Mouse (Mus musculus) intestine, embryonic 14.5 days (tissue): ENCODE results near the gene Ranbp9. TPM values are rescaled to one million over a fixed set of nuclear protein-coding genes. Genes with fewer than 3 reads are reported as not detected.

ENCODE experiments used
- ATAC-seq: fragments of 200-750 bp; cut with Nextera tagmentation; replicated peaks from 2 replicates; pipeline ENCODE4 v1.8.0; 2017; ENCODE audit warnings: low read depth, moderate number of reproducible peaks, moderate TSS enrichment, moderate library complexity; ENCODE audit not compliant: low FRiP score, low TSS enrichment
- DNase-seq: peaks from one replicate; pipeline ENCODE4 v3.0.0-alpha.2; 2018; ENCODE audit warnings: low spot score
- H3K27ac ChIP-seq: fragments of 300-500 bp; sonication (generic); 2 replicates; pipeline ENCODE4 v1.5.1; 2014; ENCODE audit warnings: low read depth, mild to moderate bottlenecking, control low read depth
- H3K27me3 ChIP-seq: fragments of 300-500 bp; sonication (generic); replicated peaks from 2 replicates; pipeline ENCODE4 v1.6.1; 2014; ENCODE audit warnings: low read length, control low read depth; ENCODE audit not compliant: control insufficient read depth, insufficient read depth
- H3K36me3 ChIP-seq: fragments of 300-500 bp; sonication (generic); 2 replicates; pipeline ENCODE4 v1.6.1; 2014; ENCODE audit warnings: low read length, control low read depth; ENCODE audit not compliant: control insufficient read depth, insufficient read depth
- H3K4me1 ChIP-seq: fragments of 300-500 bp; sonication (generic); replicated peaks from 2 replicates; pipeline ENCODE4 v1.6.1; 2014; ENCODE audit warnings: low read length, control low read depth, mixed read lengths; ENCODE audit not compliant: control insufficient read depth, insufficient read depth
- H3K4me2 ChIP-seq: fragments of 300-500 bp; sonication (generic); 2 replicates; pipeline ENCODE4 v1.6.1; 2014; ENCODE audit warnings: low read length
- H3K4me3 ChIP-seq: fragments of 300-500 bp; sonication (generic); 2 replicates; pipeline ENCODE4 v1.5.1; 2014; ENCODE audit warnings: low read depth, low read length, control low read depth, mixed read lengths
- H3K9ac ChIP-seq: fragments of 300-500 bp; sonication (generic); 2 replicates; pipeline ENCODE4 v1.6.1; 2014; ENCODE audit warnings: mild to moderate bottlenecking, low read length
- H3K9me3 ChIP-seq: fragments of 300-500 bp; sonication (generic); 2 replicates; pipeline ENCODE4 v1.6.1; 2016; ENCODE audit warnings: low read length, control low read depth; ENCODE audit not compliant: control insufficient read depth
- WGBS: fragments of 180-500 bp; shearing (Covaris S2); extraction: QIAGEN DNeasy Blood & Tissue Kit; methylation state at CpG from one replicate; pipeline ENCODE4 v1.1.7; 2014; 5-methylcytosine and 5-hydroxymethylcytosine counted together
- polyA plus RNA-seq: library from polyadenylated mRNA; unstranded; fragments of >200 nt; fragmentation: Nextera tagmentation; extraction: Ambion mirVana; gene quantifications from 2 replicates; pipeline ENCODE4 v1.2.1, GENCODE M21; 2014

Gene Ranbp9
- polyA plus RNA-seq, 1 experiment from 2014 or later: 11.1 TPM

DNA sequence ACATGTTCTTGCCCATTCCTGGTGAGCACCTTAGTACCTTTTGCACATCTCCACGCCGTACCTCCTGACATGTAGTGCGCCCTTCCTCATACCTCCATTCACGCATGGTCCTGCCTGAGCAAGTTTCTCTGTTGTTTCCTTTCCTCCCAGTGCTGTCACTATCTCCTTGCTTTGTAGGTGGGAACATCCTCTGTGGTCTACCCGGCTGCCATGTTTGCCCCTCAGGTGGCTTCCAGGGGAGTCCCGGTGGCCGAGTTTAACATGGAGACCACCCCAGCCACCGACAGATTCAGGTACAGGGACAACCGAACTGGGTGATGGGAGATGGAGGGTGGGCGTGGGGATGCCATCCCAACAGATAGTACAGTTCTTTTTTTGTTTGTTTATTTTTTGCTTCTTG is 95.8 kb downstream of the Ranbp9 start:
- DNase-seq (no peak), ATAC-seq (no peak)
- Histone ChIP-seq H3K4me1 (no peaks in the 10 kb centered on the region), H3K27me3 (no peaks in the 10 kb centered on the region), H3K36me3 (no peaks in the 10 kb centered on the region), H3K27ac (no peak overlapping the region), H3K4me2 (no peak overlapping the region), H3K9me3 (no peaks in the 10 kb centered on the region), H3K9ac (no peak overlapping the region), H3K4me3 (no peak overlapping the region)
- WGBS: 95% methylated on average over 10 of the region's 10 CpGs

DNA sequence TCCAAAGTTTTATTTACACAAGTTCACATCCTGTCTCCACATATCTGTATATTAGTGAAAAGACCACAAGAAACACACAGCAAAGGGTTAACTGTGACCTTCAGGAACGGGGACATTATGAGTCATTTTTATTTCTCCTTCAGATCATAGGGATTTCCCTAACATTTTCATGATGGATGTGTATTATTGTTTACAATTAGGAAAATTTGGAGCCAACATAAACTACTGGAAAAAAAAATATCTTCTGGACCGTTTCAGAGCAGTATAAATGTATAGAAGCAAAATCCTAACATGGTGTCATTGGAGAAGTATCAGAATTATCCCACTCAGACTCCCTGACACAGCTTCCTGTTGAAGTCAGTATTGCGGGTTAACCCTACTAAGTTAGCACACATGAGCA is 101.1 kb downstream of the Ranbp9 start:
- Histone ChIP-seq H3K4me1 (no peaks in the 10 kb centered on the region), H3K27ac (no peak overlapping the region), H3K36me3 (peaks cover 13% of the 10 kb centered on the region), H3K9ac (no peak overlapping the region), H3K27me3 (no peaks in the 10 kb centered on the region), H3K4me3 (no peak overlapping the region), H3K9me3 (no peaks in the 10 kb centered on the region), H3K4me2 (no peak overlapping the region)
- WGBS: 73% methylated on average over 3 of the region's 3 CpGs
- no peak for ATAC-seq
- no peak for DNase-seq

DNA sequence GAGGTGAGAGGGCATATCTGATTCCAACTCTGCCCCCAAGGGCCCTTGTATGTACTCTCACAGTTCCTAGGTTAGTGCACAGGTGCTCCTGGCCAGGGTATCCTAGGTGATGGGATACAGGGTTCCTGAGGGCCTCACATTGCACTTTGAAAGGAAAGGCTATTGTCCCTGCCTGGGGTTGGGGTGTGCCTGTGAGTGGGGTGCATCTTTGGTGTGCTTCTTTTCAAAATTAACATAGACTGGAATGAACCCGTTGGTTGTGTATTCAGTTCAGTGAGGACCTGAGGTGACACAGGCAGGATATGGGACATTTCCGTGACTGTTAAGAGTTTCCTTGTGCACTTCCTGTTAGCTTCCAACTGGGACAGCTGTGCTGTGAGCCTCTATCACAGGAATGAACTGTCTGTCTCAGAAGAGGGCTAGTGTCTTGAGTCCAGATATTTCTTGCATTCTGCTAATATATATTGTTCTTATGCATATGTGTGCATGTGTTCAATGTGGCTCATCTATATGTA is 106.1 kb downstream of the Ranbp9 start:
- Histone ChIP-seq H3K4me2 (no peak overlapping the region), H3K4me3 (no peak overlapping the region), H3K9ac (no peak overlapping the region), H3K36me3 (peaks cover 38% of the 10 kb centered on the region), H3K9me3 (no peaks in the 10 kb centered on the region), H3K27ac (no peak overlapping the region), H3K4me1 (no peaks in the 10 kb centered on the region), H3K27me3 (no peaks in the 10 kb centered on the region)
- 61% methylated on average over 2 of the region's 2 CpGs for WGBS
- DNase-seq: no peak
- ATAC-seq: no peak

DNA sequence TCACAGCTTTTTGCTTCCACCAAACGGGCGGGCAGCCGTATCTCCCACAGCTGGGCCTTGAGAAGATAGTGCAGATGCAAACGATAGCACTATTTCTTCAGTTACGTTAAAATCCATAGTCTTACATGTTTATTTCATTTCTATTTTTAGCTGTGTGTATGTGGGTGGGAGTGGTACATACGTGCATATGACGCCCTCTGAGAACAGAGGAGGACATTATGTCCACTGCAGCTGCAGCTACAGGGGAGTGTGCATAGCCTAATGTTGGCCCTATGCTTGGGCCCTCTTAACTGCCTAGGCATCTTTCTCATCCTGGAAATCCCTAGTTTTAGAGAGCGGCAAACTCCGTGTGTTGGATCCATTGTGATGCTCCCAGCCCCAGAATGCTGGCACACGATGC is 106.9 kb downstream of the Ranbp9 start:
- no peak overlapping the region for H3K4me2 ChIP-seq
- DNase-seq (no peak), ATAC-seq (no peak)
- peaks cover 38% of the 10 kb centered on the region for H3K36me3 ChIP-seq
- no peak overlapping the region for H3K9ac ChIP-seq
- H3K4me3 ChIP-seq: no peak overlapping the region
- H3K4me1 ChIP-seq: no peaks in the 10 kb centered on the region
- H3K27ac ChIP-seq: no peak overlapping the region
- 82% methylated on average over 10 of the region's 10 CpGs for WGBS
- H3K27me3 ChIP-seq: no peaks in the 10 kb centered on the region
- no peaks in the 10 kb centered on the region for H3K9me3 ChIP-seq

DNA sequence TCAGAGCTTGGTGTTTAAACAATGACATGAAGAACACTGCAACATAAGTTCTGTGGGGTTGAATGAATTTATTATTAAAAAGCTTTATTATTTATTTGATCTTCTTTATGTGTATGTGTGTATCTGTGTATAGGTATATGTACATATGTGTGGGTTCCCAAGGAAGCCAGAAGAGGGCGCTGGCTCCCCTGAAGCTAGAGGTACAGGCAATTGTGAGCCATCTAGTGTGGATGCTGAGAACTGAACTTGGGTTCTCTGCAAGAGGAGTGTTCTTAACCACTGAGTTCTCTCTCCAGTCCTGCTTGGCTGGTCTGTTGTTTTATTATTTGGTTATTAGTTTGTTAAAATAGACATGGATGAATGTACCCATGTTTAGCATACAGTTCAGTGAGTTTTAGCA is 108.2 kb downstream of the Ranbp9 start:
- no peak for ATAC-seq
- no peak overlapping the region for H3K9ac ChIP-seq

DNA sequence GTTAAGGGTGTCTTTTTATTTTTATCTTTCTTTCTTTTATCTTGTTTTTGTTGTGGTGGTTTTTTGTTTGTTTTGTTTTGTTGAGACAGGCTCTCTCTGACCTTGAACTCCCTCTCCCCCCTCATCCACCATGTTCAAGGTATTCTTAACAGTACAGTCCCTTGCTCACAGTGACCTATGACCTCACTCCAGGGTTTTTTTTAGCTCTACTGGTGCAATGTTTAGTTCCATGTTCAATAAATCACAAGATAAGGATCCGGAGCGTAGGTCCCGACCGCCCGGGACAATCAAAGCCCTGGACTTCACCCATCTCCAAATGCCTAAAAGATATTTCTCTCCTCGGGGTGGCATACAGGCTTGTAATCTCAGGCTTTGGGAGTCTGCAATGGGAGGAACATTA is 111.0 kb downstream of the Ranbp9 start:
- no peak overlapping the region for H3K4me3 ChIP-seq
- H3K27ac ChIP-seq: no peak overlapping the region
- no peaks in the 10 kb centered on the region for H3K9me3 ChIP-seq
- H3K4me2 ChIP-seq: no peak overlapping the region
- ATAC-seq (no peak), DNase-seq (no peak)
- H3K36me3 ChIP-seq: peaks cover 25% of the 10 kb centered on the region; the same call in 1 of the 2 replicates
- WGBS: 49% methylated on average over 6 of the region's 6 CpGs
- 0 out of 2 replicates have a peak, but pooled peaks cover 5% of the 10 kb centered on the region for H3K4me1 ChIP-seq
- H3K27me3 ChIP-seq: no peaks in the 10 kb centered on the region
- H3K9ac ChIP-seq: no peak overlapping the region

More for the DNA sequence above, 108.2 kb downstream of the Ranbp9 start:
- Histone ChIP-seq H3K4me1 (no peaks in the 10 kb centered on the region), H3K27me3 (no peaks in the 10 kb centered on the region), H3K27ac (no peak overlapping the region), H3K36me3 (peaks cover 38% of the 10 kb centered on the region), H3K9me3 (no peaks in the 10 kb centered on the region), H3K4me2 (no peak overlapping the region), H3K4me3 (no peak overlapping the region)
- DNase-seq: no peak
- 88% methylated on average over 1 of the region's 1 CpGs for WGBS

DNA sequence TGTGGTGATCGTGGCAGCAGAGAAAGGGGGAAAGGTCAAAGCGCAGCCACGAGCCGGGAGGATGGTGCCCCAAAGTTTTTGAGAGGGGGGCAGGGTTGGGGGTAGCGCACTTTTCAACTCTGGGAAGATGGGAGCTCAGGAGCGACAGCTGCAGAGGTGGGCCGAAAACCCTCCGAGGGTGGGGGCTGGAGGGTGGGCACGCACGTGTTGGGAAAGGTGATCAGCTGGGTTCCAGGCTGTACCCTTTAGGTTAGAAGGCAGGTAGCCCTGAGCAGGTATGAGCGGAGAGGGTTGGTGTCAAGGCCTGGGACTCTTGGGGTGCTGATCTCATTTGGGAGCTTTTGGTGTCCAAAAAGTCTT is 115.3 kb downstream of the Ranbp9 start:
- ATAC-seq (peak; percentile 44; the same call in 1 of the 2 replicates), DNase-seq (peak; percentile 62)
- H3K9me3 ChIP-seq: no peaks in the 10 kb centered on the region
- no peaks in the 10 kb centered on the region for H3K27me3 ChIP-seq
- 0 out of 2 replicates have a peak, but pooled peaks cover 5% of the 10 kb centered on the region for H3K4me1 ChIP-seq
- H3K4me3 ChIP-seq: peak overlapping the region; percentile 55
- 0 out of 2 replicates have a peak, but pooled peaks cover 2% of the 10 kb centered on the region for H3K36me3 ChIP-seq
- peak overlapping the region; percentile 54 for H3K27ac ChIP-seq
- H3K4me2 ChIP-seq: peak overlapping the region; percentile 90
- peak overlapping the region; percentile 68 for H3K9ac ChIP-seq
- WGBS: 4% methylated on average over 11 of the region's 11 CpGs

DNA sequence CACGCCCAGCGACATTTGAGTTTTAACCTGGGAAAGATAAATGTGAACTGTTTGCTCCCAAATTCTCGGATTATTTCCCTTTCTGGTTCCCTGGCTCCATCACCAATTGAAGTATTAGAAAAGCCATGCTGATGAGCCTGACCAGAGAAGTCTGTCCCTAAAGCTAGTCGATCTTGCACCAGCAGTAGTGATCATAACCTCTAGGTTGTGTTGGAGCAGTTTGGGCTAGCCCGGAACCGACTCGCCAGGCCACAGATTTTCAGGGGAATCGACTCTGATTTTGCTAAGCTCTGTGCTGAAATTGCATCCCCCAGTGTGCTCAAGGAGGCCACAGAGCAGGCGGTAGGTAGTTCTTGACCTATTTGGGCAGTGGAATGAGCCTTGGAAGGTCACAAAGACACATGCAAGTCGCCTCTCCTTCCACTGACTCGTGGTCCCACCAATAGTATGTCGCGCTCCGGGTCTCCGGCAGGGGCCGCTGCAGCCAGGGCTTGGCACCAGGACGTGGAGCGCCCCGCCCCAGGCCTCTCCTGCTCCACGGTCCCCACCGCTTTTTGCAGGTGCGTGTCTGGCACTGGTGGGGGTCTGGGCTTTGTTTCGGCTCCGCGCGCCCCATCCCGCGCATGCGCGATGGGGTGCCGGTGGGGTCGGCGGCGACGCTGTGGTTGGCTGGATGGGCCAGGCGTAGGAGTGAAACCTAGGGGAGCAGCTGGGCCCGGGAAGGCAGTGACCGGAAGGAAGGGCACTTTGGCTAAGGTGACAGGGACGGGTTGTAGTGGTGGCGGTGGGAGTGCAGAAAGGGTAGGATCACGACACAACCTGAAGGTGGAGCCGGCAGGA is 115.9 kb downstream of the Ranbp9 start, which contains the start of gene Sirt5:
Gene Sirt5, plus strand, starts transcription at position 512 of the 840 bp plus-strand sequence.
- Histone ChIP-seq H3K4me3 (peak within 1 kb of the TSS; percentile 55), H3K9me3 (no peaks in the 10 kb centered on the region), H3K4me1 (0 out of 2 replicates have a peak, but pooled peaks cover 5% of the 10 kb centered on the region), H3K4me2 (peak within 1 kb of the TSS; percentile 90), H3K9ac (peak within 1 kb of the TSS; percentile 68), H3K27me3 (no peaks in the 10 kb centered on the region), H3K27ac (peak within 1 kb of the TSS; percentile 54), H3K36me3 (no peaks in the 10 kb centered on the region)
- ATAC-seq (peak; percentile 95), DNase-seq (peak; percentile 94)
- WGBS: 16% methylated on average over 42 of the region's 42 CpGs
